Comparison of ENCODE assay signal across 29 mouse cellular contexts in the genomic region with DNA sequence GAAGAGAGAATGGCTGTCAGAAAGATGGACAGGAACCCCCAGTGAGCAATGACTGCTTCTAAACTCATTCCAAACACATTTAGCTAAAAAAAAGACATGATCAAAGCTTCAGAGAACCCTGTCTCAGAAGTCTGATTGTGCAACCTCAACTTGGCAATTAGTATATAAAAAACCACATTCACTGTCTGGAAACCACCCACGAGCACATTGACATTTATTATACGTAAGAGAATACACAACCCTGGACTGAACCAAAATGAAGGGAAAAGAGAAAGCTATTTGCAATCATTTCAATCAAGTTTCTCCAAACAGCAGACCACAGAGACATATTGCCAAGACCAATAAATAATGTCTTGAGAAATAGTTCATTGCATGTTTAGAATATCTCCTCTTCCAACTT.
DNase-seq lines count a peak whose midpoint lies in the region; ATAC-seq and TF ChIP-seq lines count a peak whose summit lies in the region.
"Had no signal": no experiment of that assay in that cellular context is flagged by ENCODE, and none has a peak within 500 bp of the region (broad histone marks: within the 10 kb centered on the region; RNA-seq: fewer than 3 reads in every experiment).

No protein-coding gene starts in this region.

- no peaks in the 10 kb centered on the region for H3K4me1 ChIP-seq in embryonic facial prominence, embryonic 14.5 days (ENCODE audit: control insufficient read depth, insufficient read depth, low read length)
- no peaks in the 10 kb centered on the region for H3K4me1 ChIP-seq in embryonic facial prominence, embryonic 10.5 days
- no peaks in the 10 kb centered on the region for H3K4me1 ChIP-seq in liver, adult 2 months (ENCODE audit: control insufficient read depth, insufficient read depth, low read length)
- H3K4me1 ChIP-seq: forebrain, embryonic 15.5 days; heart, embryonic 12.5 days; limb, embryonic 12.5 days; liver, embryonic 12.5 days; megakaryocyte, embryonic 14.5 days; midbrain, embryonic 12.5 days; neural tube, embryonic 13.5 days had no signal

- H3K79me2 ChIP-seq in liver, adult 2 months (ENCODE audit: control insufficient read depth, insufficient read depth, low read length), result no peaks in the 10 kb centered on the region
- no peaks in the 10 kb centered on the region for H3K79me2 ChIP-seq in myocyte (ENCODE audit: control insufficient read depth, insufficient read depth)

- H3ac ChIP-seq in myocyte (ENCODE audit: control insufficient read depth, insufficient read length), result no peak overlapping the region

- no peaks in the 10 kb centered on the region for H3K27me3 ChIP-seq in embryonic facial prominence, embryonic 14.5 days (replicated peaks; ENCODE audit: control insufficient read depth, insufficient read depth, low read length)
- no peaks in the 10 kb centered on the region for H3K27me3 ChIP-seq in embryonic facial prominence, embryonic 10.5 days (replicated peaks; ENCODE audit: low read depth, poor library complexity, severe bottlenecking)
- no peaks in the 10 kb centered on the region for H3K27me3 ChIP-seq in liver, adult 2 months (ENCODE audit: control insufficient read depth, insufficient read depth, low read length)
- no peaks in the 10 kb centered on the region for H3K27me3 ChIP-seq in myocyte (ENCODE audit: control insufficient read depth, insufficient read depth, insufficient read length)
- H3K27me3 ChIP-seq: forebrain, embryonic 15.5 days; heart, embryonic 12.5 days; limb, embryonic 12.5 days; liver, embryonic 12.5 days; megakaryocyte, embryonic 14.5 days; midbrain, embryonic 12.5 days; neural tube, embryonic 13.5 days had no signal

- H3K27ac ChIP-seq in embryonic facial prominence, embryonic 14.5 days (replicated peaks; ENCODE audit: low read depth, low read length), result no peak overlapping the region
- no peak overlapping the region for H3K27ac ChIP-seq in embryonic facial prominence, embryonic 10.5 days (replicated peaks)
- no peak overlapping the region for H3K27ac ChIP-seq in liver, adult 2 months (replicated peaks; ENCODE audit: insufficient read depth, low read depth, low read length)
- H3K27ac ChIP-seq: forebrain, embryonic 15.5 days; heart, adult 2 months; hindbrain, embryonic 14.5 days; limb, embryonic 12.5 days; liver, embryonic 12.5 days; midbrain, embryonic 12.5 days; neural tube, embryonic 13.5 days; stomach, postnatal 0 days had no signal

- H3K4me2 ChIP-seq in embryonic facial prominence, embryonic 14.5 days (ENCODE audit: low read depth, low read length), result no peak overlapping the region
- H3K4me2 ChIP-seq in myocyte (ENCODE audit: low read depth), result no peak overlapping the region
- H3K4me2 ChIP-seq: forebrain, embryonic 15.5 days; heart, embryonic 12.5 days; hindbrain, embryonic 14.5 days; limb, embryonic 12.5 days; liver, embryonic 12.5 days; midbrain, embryonic 12.5 days; neural tube, embryonic 13.5 days had no signal

- no peaks in the 10 kb centered on the region for H3K9me3 ChIP-seq in embryonic facial prominence, embryonic 14.5 days (ENCODE audit: control insufficient read depth, low read length)
- H3K9me3 ChIP-seq in embryonic facial prominence, embryonic 10.5 days, result no peaks in the 10 kb centered on the region
- H3K9me3 ChIP-seq: forebrain, embryonic 15.5 days; heart, embryonic 12.5 days; limb, embryonic 12.5 days; liver, embryonic 12.5 days; midbrain, embryonic 12.5 days; neural tube, embryonic 13.5 days had no signal

- H3K36me3 ChIP-seq in embryonic facial prominence, embryonic 14.5 days (ENCODE audit: control insufficient read depth, insufficient read depth, low read length), result no peaks in the 10 kb centered on the region
- no peaks in the 10 kb centered on the region for H3K36me3 ChIP-seq in embryonic facial prominence, embryonic 10.5 days (replicated peaks)
- no peaks in the 10 kb centered on the region for H3K36me3 ChIP-seq in liver, adult 2 months (ENCODE audit: control insufficient read depth, insufficient read depth, low read length)
- no peaks in the 10 kb centered on the region for H3K36me3 ChIP-seq in myocyte (ENCODE audit: control insufficient read depth, insufficient read depth)
- H3K36me3 ChIP-seq: forebrain, embryonic 15.5 days; G1E; heart, embryonic 12.5 days; limb, embryonic 12.5 days; liver, embryonic 12.5 days; midbrain, embryonic 12.5 days; neural tube, embryonic 13.5 days had no signal

- no peak for TF ChIP-seq CTCF in liver, adult 2 months (IDR thresholded peaks at IDR 0.05; ENCODE audit: low read depth, low read length)

- no peak for ATAC-seq in embryonic facial prominence, embryonic 14.5 days (ENCODE audit: low read depth)
- ATAC-seq: forebrain, embryonic 15.5 days; intestine, postnatal 0 days; liver, embryonic 12.5 days; liver, postnatal 0 days had no signal

- H3K4me3 ChIP-seq in embryonic facial prominence, embryonic 14.5 days (ENCODE audit: low read depth, low read length), result no peak overlapping the region
- no peak overlapping the region for H3K4me3 ChIP-seq in embryonic facial prominence, embryonic 10.5 days
- H3K4me3 ChIP-seq in liver, adult 2 months (ENCODE audit: insufficient read depth, low read depth, low read length), result no peak overlapping the region
- H3K4me3 ChIP-seq in myocyte, result no peak overlapping the region
- H3K4me3 ChIP-seq: forebrain, embryonic 15.5 days; heart, adult 2 months; heart, embryonic 12.5 days; limb, embryonic 12.5 days; liver, embryonic 12.5 days; megakaryocyte, embryonic 14.5 days; midbrain, embryonic 12.5 days; neural tube, embryonic 13.5 days had no signal

- WGBS in embryonic facial prominence, embryonic 14.5 days, result 61% methylated on average over 2 of the region's 2 CpGs
- 74% methylated on average over 2 of the region's 2 CpGs for WGBS in embryonic facial prominence, embryonic 10.5 days
- WGBS in liver, adult 2 months, result 20% methylated on average over 2 of the region's 2 CpGs

- H3K9ac ChIP-seq in embryonic facial prominence, embryonic 14.5 days (ENCODE audit: low read depth, low read length), result no peak overlapping the region
- no peak overlapping the region for H3K9ac ChIP-seq in liver, adult 2 months (ENCODE audit: low read depth, low read length)
- H3K9ac ChIP-seq: forebrain, embryonic 15.5 days; heart, embryonic 12.5 days; hindbrain, embryonic 14.5 days; limb, embryonic 12.5 days; liver, embryonic 12.5 days; liver, postnatal 0 days; midbrain, embryonic 12.5 days; neural tube, embryonic 13.5 days had no signal

- peak; percentile 62 for DNase-seq in embryonic facial prominence, embryonic 14.5 days (ENCODE audit: low spot score)
- DNase-seq in embryonic facial prominence, embryonic 10.5 days (ENCODE audit: low spot score), result no peak
- DNase-seq in liver, adult 2 months (ENCODE audit: extremely low read depth, low read depth, low spot score), result peak; percentile 76
- DNase-seq in liver, result no peak
- peak; percentile 2 for DNase-seq in lung, postnatal 25 days (ENCODE audit: low spot score)
- no peak for DNase-seq in lung, postnatal 10 days
- DNase-seq in urinary bladder, postnatal 4 days (ENCODE audit: low spot score in 2 of 2), result no peak
- DNase-seq: adrenal gland, postnatal 36 days; cerebellum, adult 2 months; cerebellum, postnatal 14 days; gastrocnemius, postnatal 25 days; heart, adult 2 months; kidney, postnatal 10 days; layer of hippocampus, adult 9-11 months; liver, postnatal 0 days; thymus, adult 18-20 months; thymus, postnatal 25 days had no signal

- TF ChIP-seq POLR2A in liver, adult 2 months (IDR thresholded peaks at IDR 0.05; ENCODE audit: extremely low read depth, insufficient read depth, low read length), result no peak
- TF ChIP-seq POLR2A in myocyte (IDR thresholded peaks at IDR 0.05; ENCODE audit: insufficient read length, low read depth), result no peak

TF ChIP-seq in myocyte, 11 proteins besides CTCF, POLR2A, EP300 and RAD21:
- TF ChIP-seq CEBPB (IDR thresholded peaks at IDR 0.05; ENCODE audit: insufficient read depth, poor library complexity, severe bottlenecking), result peak; percentile 47; the same call in 1 of the 2 replicates
- no peak for TF ChIP-seq SRF (IDR thresholded peaks at IDR 0.05; ENCODE audit: control insufficient read depth, insufficient read length, low read depth)
TF ChIP-seq in myocyte: peak in this region for 1.

Comparison
In these comparisons a context has a peak if more than half of its experiments do, and no peak if none do; other contexts are left out.
1. DNase-seq: peak in embryonic facial prominence, embryonic 14.5 days (single experiment), liver, adult 2 months (single experiment) and lung, postnatal 25 days (single experiment); none in embryonic facial prominence, embryonic 10.5 days (single experiment), liver (single experiment), lung, postnatal 10 days (single experiment) and urinary bladder, postnatal 4 days (0 of 2).